Mouse (Mus musculus) 3134 (cell line): ENCODE measurements around the gene Sox30.

Source experiments
- DNase-seq: peaks from one replicate; pipeline ENCODE4 v3.0.0-alpha.2; 2011; ENCODE audit warnings: low spot score; ENCODE audit not compliant: insufficient read length; ENCODE audit errors: extremely low read depth

Sox30 gene

DNA sequence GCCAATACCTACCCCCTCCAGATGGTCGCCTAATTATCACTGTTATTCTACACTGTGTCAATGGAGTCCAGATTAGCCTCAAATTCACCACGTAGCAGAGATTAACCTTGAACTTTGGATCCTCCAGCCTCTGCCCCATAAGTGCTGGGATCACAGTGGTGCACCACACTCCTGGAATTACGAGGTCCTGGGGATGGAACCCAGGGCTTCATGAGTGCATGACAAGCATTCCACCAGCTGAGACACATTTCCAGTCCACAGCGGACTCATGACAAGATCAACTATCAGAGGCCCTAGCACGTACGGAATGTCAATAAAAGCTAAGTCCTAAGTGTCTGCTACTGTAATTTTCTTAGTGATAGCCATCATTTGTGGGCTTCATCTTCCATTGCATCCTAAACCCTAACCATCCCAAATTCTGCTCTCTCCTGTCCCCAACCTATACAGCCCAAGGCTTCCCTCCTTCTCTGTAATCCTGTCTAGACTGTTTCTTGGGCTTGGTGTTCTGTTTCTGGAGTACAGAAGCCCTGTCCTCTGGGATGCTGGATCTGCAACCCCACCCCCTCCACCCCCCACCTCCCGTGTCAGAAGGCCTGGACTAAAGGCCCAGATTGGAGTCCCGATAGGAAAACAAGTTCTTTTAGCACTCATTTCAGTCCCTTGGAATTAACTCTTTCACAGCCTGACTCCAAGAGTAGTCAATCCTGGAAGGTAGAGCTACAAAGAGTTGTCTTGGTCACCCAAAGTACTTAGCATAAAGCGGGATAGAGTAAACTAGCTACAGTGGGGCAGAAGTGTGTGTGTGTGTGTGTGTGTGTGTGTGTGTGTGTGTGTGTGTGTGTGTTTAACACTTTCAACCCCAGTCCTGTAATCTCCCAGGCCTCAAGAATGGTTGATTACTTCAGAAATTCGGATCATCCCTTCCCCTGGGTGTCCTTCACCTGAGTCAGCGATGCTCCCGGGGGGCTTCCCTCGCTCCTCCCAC lies 75.1 kb downstream of the Sox30 start:
- no peak for DNase-seq

- peak; percentile 75 for DNase-seq
Measured at GRCm38 (mm10) chr11:46055896-46056769, 76.0 kb downstream of the Sox30 start, which contains the start of gene Adam19. Adam19 (plus strand) TSS chr11:46055992.

DNA sequence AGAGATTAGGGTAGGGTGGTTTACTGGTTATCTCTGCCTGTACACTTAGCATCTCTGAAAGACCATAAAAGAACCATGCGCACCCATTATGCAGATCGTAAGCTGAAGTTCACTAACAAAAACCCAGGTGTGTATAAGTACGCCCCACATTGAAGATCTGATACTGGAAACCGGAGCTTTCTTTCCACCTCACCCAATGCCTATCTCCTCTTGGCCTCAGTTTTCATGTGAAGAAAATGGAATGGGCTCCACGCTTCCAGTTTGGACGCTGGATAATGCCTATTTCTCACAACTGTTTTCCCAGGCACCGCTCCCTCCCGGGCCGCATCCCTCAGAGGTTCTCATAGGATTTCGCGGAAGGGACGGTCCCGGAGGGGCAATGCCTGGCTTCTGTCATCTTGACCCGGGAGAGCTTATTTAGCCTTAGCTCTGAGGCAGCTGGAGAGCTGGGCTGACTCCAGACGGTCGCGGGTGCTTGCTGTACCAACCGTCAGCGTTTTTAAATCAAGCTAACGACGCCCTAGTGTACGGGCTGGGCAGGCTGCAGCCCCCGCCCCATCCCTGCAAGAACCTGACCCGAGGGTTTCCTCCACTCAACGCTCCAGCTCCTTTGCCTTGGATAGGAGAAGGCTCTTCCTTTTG lies 76.8 kb downstream of the Sox30 start:
- DNase-seq: peak; percentile 54

GRCm38 (mm10) chr11:46058011-46058410 lies 77.9 kb downstream of the Sox30 start:
- no peak for DNase-seq

GRCm38 (mm10) chr11:46058916-46059315 lies 78.8 kb downstream of the Sox30 start:
- DNase-seq: no peak

DNA sequence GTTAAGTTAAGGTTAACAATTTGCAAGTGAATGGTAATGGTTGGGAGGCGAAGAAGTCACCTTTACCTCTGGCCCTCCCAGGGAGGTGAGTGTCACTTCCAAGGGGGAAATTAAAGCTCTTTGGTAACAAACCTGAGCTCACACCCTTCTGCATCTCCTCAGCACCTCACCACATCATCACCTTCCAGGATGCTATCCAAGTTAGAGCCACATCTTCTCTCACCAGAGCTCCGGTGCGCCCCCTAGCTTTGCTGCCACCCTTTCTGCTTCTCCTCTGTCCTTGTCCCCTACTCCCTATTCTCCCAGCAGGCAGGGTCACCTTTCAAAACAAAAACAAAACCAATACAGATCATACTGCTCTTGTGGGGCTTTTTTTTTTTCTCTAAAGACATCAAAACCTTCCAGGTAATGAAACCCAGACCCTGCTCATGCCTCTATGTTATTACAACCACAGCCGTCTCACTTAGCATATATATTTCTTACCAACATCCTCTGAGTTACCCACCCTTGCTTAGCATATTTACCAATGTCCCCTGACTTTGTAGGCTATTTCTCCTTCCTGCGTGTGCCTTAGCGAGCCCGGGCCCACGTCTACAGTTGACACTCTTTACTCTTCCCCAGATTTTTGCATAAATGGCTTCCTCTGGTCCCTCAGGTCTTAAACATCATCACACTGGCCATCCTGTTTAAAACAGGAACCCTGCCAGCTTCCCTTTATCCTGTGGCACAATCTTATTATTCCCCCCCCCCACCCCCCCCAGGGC lies 80.0 kb downstream of the Sox30 start:
- no peak for DNase-seq

- no peak for DNase-seq
Measured at GRCm38 (mm10) chr11:46060651-46061020, 80.5 kb downstream of the Sox30 start.

DNA sequence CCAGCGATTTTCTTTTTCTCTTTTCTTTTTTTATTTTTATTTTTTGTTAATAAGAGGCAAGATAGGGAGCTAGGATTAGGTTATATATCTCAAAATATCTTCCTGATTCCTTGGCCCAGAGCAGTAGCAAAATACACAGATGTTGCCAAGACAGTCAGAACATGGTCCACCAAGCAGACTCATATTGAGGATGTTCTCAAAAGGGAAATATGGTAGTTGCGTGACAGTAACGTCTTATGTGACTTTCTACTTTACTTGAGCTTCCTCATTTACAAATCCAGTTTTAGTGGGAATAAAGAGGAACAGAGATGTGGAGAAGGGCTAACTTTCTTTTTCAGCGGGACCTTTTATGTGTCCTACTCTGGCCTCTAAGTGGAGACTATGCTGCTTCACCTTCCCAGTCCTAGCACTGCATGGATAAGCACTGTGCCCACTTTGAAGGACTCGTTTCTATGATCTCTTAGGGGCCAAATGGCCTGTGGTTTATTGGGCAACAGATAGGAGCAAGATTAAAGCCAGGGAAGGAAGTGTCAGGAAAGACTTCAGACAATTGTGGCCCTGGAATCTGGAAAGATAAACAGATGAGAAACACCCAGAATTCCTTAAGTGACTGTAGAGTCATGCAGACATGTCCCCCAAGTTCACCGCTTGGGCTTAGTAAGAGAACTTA lies 81.8 kb downstream of the Sox30 start:
- DNase-seq: no peak

GRCm38 (mm10) chr11:46062569-46062968 lies 82.5 kb downstream of the Sox30 start:
- DNase-seq: no peak

DNA sequence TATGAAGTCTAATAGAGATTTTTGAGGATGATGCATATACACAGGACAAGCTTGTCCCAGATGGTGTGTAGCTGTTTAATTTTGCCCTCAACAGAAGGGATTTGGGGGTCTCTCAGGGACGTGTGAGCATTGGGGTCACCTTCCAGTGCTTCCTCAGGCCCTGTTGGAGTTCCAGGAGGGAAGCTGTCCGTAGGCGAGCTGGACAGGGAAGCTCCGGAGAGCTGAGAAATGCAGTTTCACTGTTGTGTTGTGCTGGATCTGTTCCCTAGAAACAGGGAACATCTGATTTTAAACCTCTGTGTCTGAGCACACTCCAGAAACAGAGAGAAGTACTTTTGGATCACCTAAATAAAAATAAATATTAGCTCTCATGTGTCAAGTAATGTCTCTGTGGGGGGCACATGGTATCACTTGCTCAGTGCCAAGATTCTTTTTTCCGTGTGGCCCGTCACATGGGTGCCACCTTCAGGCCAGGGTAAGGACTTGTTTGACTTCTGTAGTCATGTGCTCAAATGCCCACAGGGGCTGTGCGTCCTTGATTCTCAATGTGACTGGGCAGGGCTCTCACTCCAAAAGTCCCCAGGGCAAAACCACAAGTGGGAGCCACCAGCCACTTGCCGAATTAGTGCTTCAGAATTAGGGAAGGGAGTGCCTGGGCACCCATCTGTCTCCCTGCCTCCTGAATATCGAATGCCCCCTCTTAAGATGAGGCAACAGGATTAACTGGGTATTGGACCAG lies 83.1 kb downstream of the Sox30 start:
- peak; percentile 58 for DNase-seq

GRCm38 (mm10) chr11:46064767-46065166 lies 84.7 kb downstream of the Sox30 start:
- DNase-seq: peak; percentile 21

DNA sequence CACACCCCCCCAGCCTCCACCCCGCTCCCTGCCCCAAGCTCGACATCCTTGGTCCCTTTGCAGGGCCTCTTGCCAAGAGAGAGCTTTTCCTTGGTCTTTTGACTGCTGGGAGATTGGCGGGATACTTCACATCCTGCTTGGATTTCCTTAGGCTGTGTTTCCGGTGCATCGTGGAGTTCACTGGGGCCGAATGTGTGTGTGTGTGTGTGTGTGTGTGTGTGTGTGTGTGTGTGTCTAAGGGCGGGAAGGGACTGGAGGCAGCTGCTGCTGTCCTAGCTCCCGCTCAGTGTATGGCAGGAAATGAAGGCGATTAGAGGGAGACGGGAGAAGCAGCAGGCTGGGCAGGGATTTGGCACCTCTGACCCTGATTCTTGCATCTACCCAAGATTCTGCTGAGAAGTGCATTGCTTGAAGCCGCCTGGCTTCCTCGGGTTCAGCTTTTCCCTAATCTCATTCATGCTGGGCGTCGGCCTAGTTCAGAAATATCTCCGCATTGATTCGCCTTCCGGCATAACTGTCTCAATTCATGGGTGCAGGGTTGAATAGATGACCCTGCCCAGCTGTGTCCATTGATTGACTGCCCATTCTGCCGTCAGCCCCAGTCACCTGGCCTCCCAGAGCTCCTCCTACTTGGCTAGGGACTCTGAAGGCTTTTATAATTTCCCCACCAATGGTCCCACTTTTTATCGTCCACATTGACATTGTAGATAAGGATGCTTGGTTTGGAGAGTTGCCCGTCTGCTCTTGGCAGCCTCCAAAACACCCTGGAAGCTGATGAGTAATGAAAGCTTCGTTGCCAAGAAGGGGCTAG lies 85.3 kb downstream of the Sox30 start:
- DNase-seq: peak; percentile 55
